Mouse (Mus musculus) thymus, adult 2 months (tissue): Measurements from ENCODE around the gene Myo18b. TPM values are rescaled to one million over a fixed set of nuclear protein-coding genes. Genes with fewer than 3 reads are reported as not detected.

ENCODE experiments used
- DNase-seq: peaks from one replicate; pipeline ENCODE4 v3.0.0; 2021
- H3K27ac ChIP-seq: fragments of 200-500 bp; 2 replicates; pipeline ENCODE4 v1.5.1; 2012; ENCODE audit warnings: low read length, control low read depth; ENCODE audit not compliant: control insufficient read depth, insufficient read depth
- H3K27me3 ChIP-seq: fragments of 200-500 bp; 2 replicates; pipeline ENCODE4 v1.6.1; 2012; ENCODE audit warnings: mild to moderate bottlenecking, low read length, moderate library complexity, mixed read lengths; ENCODE audit not compliant: control insufficient read depth, insufficient read depth
- H3K36me3 ChIP-seq: fragments of 200-500 bp; 2 replicates; pipeline ENCODE4 v1.6.1; 2012; ENCODE audit warnings: mild to moderate bottlenecking, low read length, moderate library complexity; ENCODE audit not compliant: control insufficient read depth, insufficient read depth
- H3K4me1 ChIP-seq: fragments of 200-500 bp; replicated peaks from 2 replicates; pipeline ENCODE4 v1.6.1; 2012; ENCODE audit warnings: low read length; ENCODE audit not compliant: control insufficient read depth, insufficient read depth
- H3K4me3 ChIP-seq: fragments of 200-500 bp; 2 replicates; pipeline ENCODE4 v1.5.1; 2012; ENCODE audit warnings: mild to moderate bottlenecking, low read length, control low read depth, moderate library complexity; ENCODE audit not compliant: control insufficient read depth, insufficient read depth
- CTCF ChIP-seq: fragments of 200-500 bp; IDR thresholded peaks from 2 replicates; pipeline ENCODE4 v1.5.1; 2012; ENCODE audit warnings: mild to moderate bottlenecking, control low read depth, low read length, moderate library complexity, borderline replicate concordance; ENCODE audit not compliant: control insufficient read depth, poor library complexity, insufficient read depth; ENCODE audit errors: extremely low read depth
- POLR2A ChIP-seq: fragments of 200-500 bp; IDR thresholded peaks from 2 replicates; pipeline ENCODE4 v1.6.1; 2012; ENCODE audit warnings: mild to moderate bottlenecking, low read length, control low read depth, moderate library complexity; ENCODE audit not compliant: control insufficient read depth, poor library complexity, insufficient read depth; ENCODE audit errors: extremely low read depth
- WGBS: fragments of 180-500 bp; shearing (Covaris S2); methylation state at CpG from one replicate; pipeline ENCODE4 v1.1.7; 2018; 5-methylcytosine and 5-hydroxymethylcytosine counted together
- polyA plus RNA-seq: library from polyadenylated mRNA; depleted of rRNA; stranded (reverse); fragments of >200 nt; gene quantifications from 2 replicates; pipeline ENCODE4 v1.2.3, GENCODE M21; 2012

Gene Myo18b
- polyA plus RNA-seq, 1 experiment: 3.8 TPM

- H3K4me3 ChIP-seq: no peak overlapping the region
- H3K36me3 ChIP-seq: no peaks in the 10 kb centered on the region
- H3K27me3 ChIP-seq: no peaks in the 10 kb centered on the region
- TF ChIP-seq CTCF: no peak
- no peak for TF ChIP-seq POLR2A
- no peak for DNase-seq
- 55% methylated on average over 11 of the region's 11 CpGs for WGBS
- no peak overlapping the region for H3K27ac ChIP-seq
- peaks cover 3% of the 10 kb centered on the region; the same call in 1 of the 2 replicates for H3K4me1 ChIP-seq
Observed at GRCm38 (mm10) chr5:112846146-112846545, 50.0 kb downstream of the Myo18b start.

GRCm38 (mm10) chr5:112844460-112844859 lies 51.7 kb downstream of the Myo18b start:
- no peak for TF ChIP-seq CTCF
- TF ChIP-seq POLR2A: no peak
- 91% methylated on average over 3 of the region's 3 CpGs for WGBS
- no peak overlapping the region for H3K27ac ChIP-seq

GRCm38 (mm10) chr5:112843676-112844257 lies 52.4 kb downstream of the Myo18b start:
- Histone ChIP-seq H3K27me3 (no peaks in the 10 kb centered on the region), H3K36me3 (no peaks in the 10 kb centered on the region), H3K4me3 (no peak overlapping the region), H3K4me1 (peaks cover 3% of the 10 kb centered on the region; the same call in 1 of the 2 replicates), H3K27ac (no peak overlapping the region)
- TF ChIP-seq CTCF (no peak), POLR2A (no peak)
- 62% methylated on average over 6 of the region's 6 CpGs for WGBS
- no peak for DNase-seq

More at GRCm38 (mm10) chr5:112844460-112844859, 51.7 kb downstream of the Myo18b start:
- DNase-seq: no peak
- Histone ChIP-seq H3K4me3 (no peak overlapping the region), H3K4me1 (peaks cover 3% of the 10 kb centered on the region; the same call in 1 of the 2 replicates), H3K27me3 (no peaks in the 10 kb centered on the region), H3K36me3 (no peaks in the 10 kb centered on the region)

GRCm38 (mm10) chr5:112842696-112843095 lies 53.5 kb downstream of the Myo18b start:
- no peak for DNase-seq
- H3K36me3 ChIP-seq: no peaks in the 10 kb centered on the region
- WGBS: 90% methylated on average over 5 of the region's 5 CpGs
- no peaks in the 10 kb centered on the region for H3K27me3 ChIP-seq
- H3K27ac ChIP-seq: no peak overlapping the region
- H3K4me3 ChIP-seq: no peak overlapping the region
- no peaks in the 10 kb centered on the region for H3K4me1 ChIP-seq
- TF ChIP-seq CTCF: no peak
- no peak for TF ChIP-seq POLR2A

GRCm38 (mm10) chr5:112841850-112842249 lies 54.3 kb downstream of the Myo18b start:
- H3K27me3 ChIP-seq: no peaks in the 10 kb centered on the region
- WGBS: 73% methylated on average over 6 of the region's 6 CpGs
- no peak overlapping the region for H3K27ac ChIP-seq
- DNase-seq: no peak
- no peak overlapping the region for H3K4me3 ChIP-seq
- H3K36me3 ChIP-seq: no peaks in the 10 kb centered on the region
- TF ChIP-seq CTCF (no peak), POLR2A (no peak)
- H3K4me1 ChIP-seq: no peaks in the 10 kb centered on the region

- no peaks in the 10 kb centered on the region for H3K36me3 ChIP-seq
- no peaks in the 10 kb centered on the region for H3K4me1 ChIP-seq
- no peak for TF ChIP-seq POLR2A
- no peak for TF ChIP-seq CTCF
- no peak overlapping the region for H3K4me3 ChIP-seq
- H3K27me3 ChIP-seq: no peaks in the 10 kb centered on the region
- no peak overlapping the region for H3K27ac ChIP-seq
- no peak for DNase-seq
Observed at GRCm38 (mm10) chr5:112834896-112835295, 61.3 kb downstream of the Myo18b start.

- Histone ChIP-seq H3K36me3 (no peaks in the 10 kb centered on the region), H3K4me3 (no peak overlapping the region), H3K27me3 (no peaks in the 10 kb centered on the region), H3K27ac (no peak overlapping the region), H3K4me1 (no peaks in the 10 kb centered on the region)
- 90% methylated on average over 11 of the region's 11 CpGs for WGBS
- TF ChIP-seq POLR2A: no peak
- TF ChIP-seq CTCF: no peak
- no peak for DNase-seq
Observed at GRCm38 (mm10) chr5:112833866-112834265, 62.3 kb downstream of the Myo18b start.
